Mouse (Mus musculus) ES-Bruce4 (cell line): ENCODE measurements around the gene Ap1b1.

Source experiments
- CTCF ChIP-seq: IDR thresholded peaks from one replicate; pipeline ENCODE4 v1.8.1; 2011; ENCODE audit warnings: low read depth, low read length
- EP300 ChIP-seq: IDR thresholded peaks from 2 replicates; pipeline ENCODE4 v1.6.1; 2011; ENCODE audit warnings: low read depth, low read length; ENCODE audit not compliant: insufficient read depth
- POLR2A ChIP-seq: IDR thresholded peaks from one replicate; pipeline ENCODE4 v1.8.1; 2011; ENCODE audit warnings: low read length; ENCODE audit not compliant: insufficient read depth

DNA sequence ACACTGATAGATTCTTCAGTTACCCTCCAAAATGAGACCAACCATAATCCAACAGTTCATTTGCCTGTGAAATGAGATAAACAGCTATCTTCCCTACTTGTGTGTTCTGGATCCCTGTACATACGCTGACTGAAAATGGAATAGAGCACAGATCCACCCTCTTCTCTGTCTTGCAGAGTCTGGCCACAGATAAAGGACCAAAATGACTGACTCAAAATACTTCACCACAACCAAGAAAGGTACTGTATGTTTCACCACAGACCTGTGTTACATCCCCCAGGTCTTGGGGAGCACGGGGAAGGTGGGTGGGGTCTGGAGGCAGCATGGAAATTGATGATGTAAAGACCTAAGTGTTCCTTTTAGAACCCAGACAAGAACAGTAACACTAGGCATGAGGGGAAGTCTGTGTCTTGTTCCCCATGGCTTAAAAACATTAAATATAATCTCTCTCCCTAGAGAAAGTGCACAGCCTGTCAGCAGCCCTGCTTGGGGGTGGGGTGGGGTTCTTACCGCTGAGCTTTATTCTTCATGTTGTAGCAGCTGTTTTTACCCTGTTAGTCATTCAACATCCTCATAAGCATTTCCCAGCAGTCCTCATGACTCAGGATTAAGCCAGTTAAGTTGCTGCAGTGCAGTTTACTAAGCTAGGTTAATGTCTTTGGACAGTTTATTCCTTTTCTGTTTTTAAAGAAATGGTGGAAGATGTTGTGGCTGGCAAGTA, 22.9 kb downstream of the Ap1b1 start:
- TF ChIP-seq POLR2A (no peak), CTCF (no peak), EP300 (no peak)
